Mouse (Mus musculus) MEL (cell line): Measurements from ENCODE around the gene Timm29. TPM values are rescaled to one million over a fixed set of nuclear protein-coding genes. Genes with fewer than 3 reads are reported as not detected.

Source experiments
- DNase-seq: peaks from one replicate; pipeline ENCODE4 v3.0.0; 2011; ENCODE audit warnings: low read depth, low spot score
- H3K27ac ChIP-seq: 2 replicates; pipeline ENCODE4 v1.5.1; 2012; ENCODE audit warnings: low read depth, mild to moderate bottlenecking, control low read depth, low read length, moderate library complexity; ENCODE audit not compliant: control insufficient read depth
- H3K27me3 ChIP-seq, 2 experiments: fragments of 150-350 bp in 1 of 2; sonication (generic) in 1 of 2; 2 replicates each; pipeline ENCODE4 v1.6.1; 2012; ENCODE audit warnings: low read length in 2 of 2, mild to moderate bottlenecking in 2 of 2, improper control_type of control experiment in 1 of 2, moderate library complexity in 1 of 2; ENCODE audit not compliant: insufficient read depth in 2 of 2, control insufficient read depth in 1 of 2
- H3K36me3 ChIP-seq, 2 experiments: 2 replicates each; pipeline ENCODE4 v1.6.1; 2012 to 2014; ENCODE audit warnings: low read length in 2 of 2, improper control_type of control experiment in 1 of 2, inconsistent platforms in 1 of 2, mild to moderate bottlenecking in 1 of 2; ENCODE audit not compliant: insufficient read depth in 2 of 2, control insufficient read depth in 1 of 2
- H3K4me1 ChIP-seq, 2 experiments: fragments of 150-350 bp in 1 of 2; sonication (generic) in 1 of 2; 2 replicates each; pipeline ENCODE4 v1.6.1; 2012; ENCODE audit warnings: low read length in 2 of 2, improper control_type of control experiment in 1 of 2, mild to moderate bottlenecking in 1 of 2; ENCODE audit not compliant: insufficient read depth in 2 of 2, control insufficient read depth in 1 of 2
- H3K4me3 ChIP-seq, 2 experiments: fragments of 150-350 bp in 1 of 2; sonication (generic) in 1 of 2; 2 replicates each; pipeline ENCODE4 v1.5.1; 2012; ENCODE audit warnings: low read depth in 2 of 2, low read length in 2 of 2, mild to moderate bottlenecking in 2 of 2, moderate library complexity in 2 of 2, control low read depth in 1 of 2, improper control_type of control experiment in 1 of 2; ENCODE audit not compliant: control insufficient read depth in 1 of 2, insufficient read depth in 1 of 2
- H3K79me2 ChIP-seq: 2 replicates; pipeline ENCODE4 v1.6.1; 2012; ENCODE audit warnings: mild to moderate bottlenecking, low read length, moderate library complexity; ENCODE audit not compliant: control insufficient read depth, poor library complexity, insufficient read depth
- H3K9ac ChIP-seq: 2 replicates; pipeline ENCODE4 v1.6.1; 2012; ENCODE audit warnings: low read depth, mild to moderate bottlenecking, control low read depth, low read length, moderate library complexity; ENCODE audit not compliant: control insufficient read depth, poor library complexity, severe bottlenecking
- H3K9me3 ChIP-seq: fragments of 150-350 bp; sonication (generic); replicated peaks from 2 replicates; pipeline ENCODE4 v1.6.1; 2012; ENCODE audit warnings: mild to moderate bottlenecking, low read length, improper control_type of control experiment, moderate library complexity; ENCODE audit not compliant: insufficient read depth
- CTCF ChIP-seq, 3 experiments: IDR thresholded peaks in 2 of 3; conservative IDR thresholded peaks in 1 of 3; 2 replicates each; pipeline ENCODE4 v1.5.1; 2011 to 2012; ENCODE audit warnings: low read length in 3 of 3, low read depth in 2 of 3, mild to moderate bottlenecking in 2 of 3, improper control_type of control experiment in 1 of 3, inconsistent platforms in 1 of 3, mixed read lengths in 1 of 3, moderate library complexity in 1 of 3; ENCODE audit not compliant: control insufficient read depth in 1 of 3, insufficient read depth in 1 of 3, poor library complexity in 1 of 3, severe bottlenecking in 1 of 3
- ETS1 ChIP-seq: IDR thresholded peaks from 2 replicates; pipeline ENCODE4 v1.6.1; 2012; ENCODE audit warnings: low read depth, mild to moderate bottlenecking, inconsistent platforms, low read length, improper control_type of control experiment, moderate library complexity
- GATA1 ChIP-seq: IDR thresholded peaks from 2 replicates; pipeline ENCODE4 v1.6.1; 2011; ENCODE audit warnings: low read depth, low read length, improper control_type of control experiment
- HCFC1 ChIP-seq: IDR thresholded peaks from 2 replicates; pipeline ENCODE4 v1.6.1; 2012; ENCODE audit warnings: low read depth, mild to moderate bottlenecking, inconsistent platforms, low read length, improper control_type of control experiment, moderate library complexity
- JUND ChIP-seq: IDR thresholded peaks from 2 replicates; pipeline ENCODE4 v1.6.1; 2011; ENCODE audit warnings: low read depth, mild to moderate bottlenecking, improper control_type of control experiment, low read length
- MAFK ChIP-seq: IDR thresholded peaks from 2 replicates; pipeline ENCODE4 v1.6.1; 2011; ENCODE audit warnings: low read depth, mild to moderate bottlenecking, low read length, improper control_type of control experiment, borderline replicate concordance
- MAX ChIP-seq: IDR thresholded peaks from 2 replicates; pipeline ENCODE4 v1.6.1; 2011; ENCODE audit warnings: low read length, improper control_type of control experiment
- MAZ ChIP-seq: IDR thresholded peaks from 2 replicates; pipeline ENCODE4 v1.6.1; 2012; ENCODE audit warnings: low read depth, mild to moderate bottlenecking, inconsistent platforms, low read length, improper control_type of control experiment
- MYC ChIP-seq: IDR thresholded peaks from 2 replicates; pipeline ENCODE4 v1.6.1; 2011; ENCODE audit warnings: low read depth, mild to moderate bottlenecking, low read length, improper control_type of control experiment, moderate library complexity
- NELFE ChIP-seq: IDR thresholded peaks from 2 replicates; pipeline ENCODE4 v1.6.1; 2011; ENCODE audit warnings: low read depth, low read length, improper control_type of control experiment
- NRF1 ChIP-seq: IDR thresholded peaks from 2 replicates; pipeline ENCODE4 v1.6.1; 2014; ENCODE audit warnings: low read depth, mild to moderate bottlenecking, inconsistent platforms, low read length, improper control_type of control experiment, moderate library complexity; ENCODE audit not compliant: poor library complexity, insufficient read depth, severe bottlenecking
- POLR2AphosphoS2 ChIP-seq: IDR thresholded peaks from 2 replicates; pipeline ENCODE4 v1.6.1; 2011; ENCODE audit warnings: low read length, improper control_type of control experiment
- RCOR1 ChIP-seq: IDR thresholded peaks from 2 replicates; pipeline ENCODE4 v1.6.1; 2012; ENCODE audit warnings: low read depth, mild to moderate bottlenecking, inconsistent platforms, low read length, improper control_type of control experiment
- SIN3A ChIP-seq: IDR thresholded peaks from 2 replicates; pipeline ENCODE4 v1.6.1; 2012; ENCODE audit warnings: low read length, improper control_type of control experiment, inconsistent platforms
- SMC3 ChIP-seq: IDR thresholded peaks from 2 replicates; pipeline ENCODE4 v1.6.1; 2011; ENCODE audit warnings: low read depth, low read length, improper control_type of control experiment
- TCF12 ChIP-seq: IDR thresholded peaks from 2 replicates; pipeline ENCODE4 v1.6.1; 2014; ENCODE audit warnings: low read depth, mild to moderate bottlenecking, inconsistent platforms, low read length, improper control_type of control experiment, moderate library complexity
- UBTF ChIP-seq: IDR thresholded peaks from 2 replicates; pipeline ENCODE4 v1.6.1; 2012; ENCODE audit warnings: low read depth, mild to moderate bottlenecking, inconsistent platforms, low read length, improper control_type of control experiment, moderate library complexity, borderline replicate concordance; ENCODE audit not compliant: insufficient read depth
- USF2 ChIP-seq, 2 experiments: IDR thresholded peaks; 2 replicates each; pipeline ENCODE4 v1.6.1; 2011 to 2012; ENCODE audit warnings: improper control_type of control experiment in 2 of 2, low read length in 2 of 2, borderline replicate concordance in 1 of 2, inconsistent platforms in 1 of 2, low read depth in 1 of 2, mild to moderate bottlenecking in 1 of 2; ENCODE audit not compliant: insufficient read depth in 1 of 2
- ZC3H11A ChIP-seq: IDR thresholded peaks from 2 replicates; pipeline ENCODE4 v1.6.1; 2012; ENCODE audit warnings: low read depth, mild to moderate bottlenecking, inconsistent platforms, low read length, improper control_type of control experiment
- ZKSCAN1 ChIP-seq: IDR thresholded peaks from 2 replicates; pipeline ENCODE4 v1.6.1; 2012; ENCODE audit warnings: low read depth, mild to moderate bottlenecking, inconsistent platforms, low read length, improper control_type of control experiment, moderate library complexity
- ZMIZ1 ChIP-seq: IDR thresholded peaks from 2 replicates; pipeline ENCODE4 v1.6.1; 2012; ENCODE audit warnings: low read depth, mild to moderate bottlenecking, inconsistent platforms, low read length, improper control_type of control experiment, moderate library complexity
- ZNF384 ChIP-seq: IDR thresholded peaks from 2 replicates; pipeline ENCODE4 v1.6.1; 2012; ENCODE audit warnings: low read depth, mild to moderate bottlenecking, inconsistent platforms, low read length, improper control_type of control experiment
- polyA plus RNA-seq, 2 experiments: library from polyadenylated mRNA; stranded (reverse) in 1 of 2; unstranded in 1 of 2; fragments of >175 nt in 1 of 2; fragments of >200 nt in 1 of 2; gene quantifications; 2 replicates each; pipeline versions ENCODE4 v1.2.1 to v1.2.4; 2012; ENCODE audit warnings: low replicate concordance in 2 of 2, low read depth in 1 of 2; ENCODE audit not compliant: insufficient read length in 2 of 2, insufficient read depth in 1 of 2, missing spikeins in 1 of 2
- total RNA-seq: library from RNA; depleted of rRNA; stranded (reverse); fragments of 300-350 nt; gene quantifications from 2 replicates; pipeline ENCODE4 v1.2.3, GENCODE M21; 2012

Timm29 gene
- total and polyA plus RNA-seq, 3 experiments: 45.8 to 163 (median 87.9) TPM

GRCm38 (mm10) chr9:21547075-21547941 lies 45.2 kb upstream of the Timm29 start (continued):
- peak; percentile 34; the same call in 1 of the 2 replicates for TF ChIP-seq POLR2AphosphoS2
- peak; percentile 52 for TF ChIP-seq UBTF
- peak; percentile 24; the same call in 1 of the 2 replicates for TF ChIP-seq ZMIZ1
- 0 out of 2 replicates have a peak, but pooled peaks have one; percentile 26 for TF ChIP-seq GATA1
- TF ChIP-seq USF2 (IDR thresholded peaks at IDR 0.05; ENCODE audit: borderline replicate concordance in 1 of 2, insufficient read depth in 1 of 2, low read depth in 1 of 2, low read length in 2 of 2): no peak
- 0 out of 2 replicates have a peak, but pooled peaks have one; percentile 21 for TF ChIP-seq HCFC1
- TF ChIP-seq MAZ: peak; percentile 6; the same call in 1 of the 2 replicates
- peak; percentile 45; the same call in 1 of the 2 replicates for TF ChIP-seq NELFE
- TF ChIP-seq TCF12: peak; percentile 37; the same call in 1 of the 2 replicates
- peak; percentile 16; the same call in 1 of the 2 replicates for TF ChIP-seq SMC3

- H3K4me3 ChIP-seq: no peak overlapping the region
- no peaks in the 10 kb centered on the region for H3K9me3 ChIP-seq
- peaks cover 24 to 36% of the 10 kb centered on the region in 2 experiments for H3K36me3 ChIP-seq
- peaks cover 77% of the 10 kb centered on the region for H3K79me2 ChIP-seq
- no peak overlapping the region for H3K27ac ChIP-seq
- no peaks in the 10 kb centered on the region for H3K27me3 ChIP-seq
- no peak overlapping the region for H3K9ac ChIP-seq
- TF ChIP-seq ZC3H11A (no peak), ZMIZ1 (no peak), CTCF (IDR thresholded peaks at IDR 0.05 in 2 of 3, conservative IDR thresholded peaks at IDR 0.05 in 1 of 3; ENCODE audit: control insufficient read depth in 1 of 3, insufficient read depth in 1 of 3, low read depth in 2 of 3, low read length in 3 of 3, poor library complexity in 1 of 3, severe bottlenecking in 1 of 3) (no peak), NRF1 (no peak), MAFK (no peak), RCOR1 (no peak), ZKSCAN1 (no peak), ETS1 (no peak), MYC (no peak), JUND (no peak), SMC3 (no peak), MAX (no peak), ZNF384 (no peak), NELFE (no peak), SIN3A (no peak), HCFC1 (no peak)
- peaks cover 14 to 19% of the 10 kb centered on the region in 2 experiments for H3K4me1 ChIP-seq
- no peak for DNase-seq
These were observed 41.5 kb upstream of the Timm29 start for GRCm38 (mm10) chr9:21551049-21551448.
